Mouse (Mus musculus) lung, embryonic 14.5 days (tissue): Measurements from ENCODE around the gene Gtse1. TPM values are rescaled to one million over a fixed set of nuclear protein-coding genes. Genes with fewer than 3 reads are reported as not detected.

Experiments used
- ATAC-seq: fragments of 200-750 bp; cut with Nextera tagmentation; 2 replicates; pipeline ENCODE4 v1.8.0; 2017; ENCODE audit warnings: mild to moderate bottlenecking, moderate TSS enrichment, moderate library complexity; ENCODE audit not compliant: insufficient read depth
- DNase-seq: peaks from one replicate; pipeline ENCODE4 v3.0.0-alpha.2; 2015
- H3K27ac ChIP-seq: fragments of 300-500 bp; sonication (generic); 2 replicates; pipeline ENCODE4 v1.5.1; 2014; ENCODE audit warnings: low read depth, mild to moderate bottlenecking, moderate library complexity
- H3K27me3 ChIP-seq: fragments of 300-500 bp; sonication (generic); 2 replicates; pipeline ENCODE4 v1.6.1; 2014; ENCODE audit warnings: low read length, control low read depth; ENCODE audit not compliant: insufficient read depth
- H3K36me3 ChIP-seq: fragments of 300-500 bp; sonication (generic); 2 replicates; pipeline ENCODE4 v1.6.1; 2014; ENCODE audit warnings: control low read depth; ENCODE audit not compliant: insufficient read depth
- H3K4me1 ChIP-seq: fragments of 300-500 bp; sonication (generic); 2 replicates; pipeline ENCODE4 v1.6.1; 2014; ENCODE audit warnings: antibody characterized with exemption, control low read depth; ENCODE audit not compliant: insufficient read depth
- H3K4me2 ChIP-seq: fragments of 300-500 bp; sonication (generic); 2 replicates; pipeline ENCODE4 v1.6.1; 2014; ENCODE audit warnings: mild to moderate bottlenecking
- H3K4me3 ChIP-seq: fragments of 300-500 bp; sonication (generic); 2 replicates; pipeline ENCODE4 v1.5.1; 2014; ENCODE audit warnings: low read depth, low read length
- H3K9ac ChIP-seq: fragments of 300-500 bp; sonication (generic); 2 replicates; pipeline ENCODE4 v1.6.1; 2014
- H3K9me3 ChIP-seq: fragments of 300-500 bp; sonication (generic); 2 replicates; pipeline ENCODE4 v1.6.1; 2016; ENCODE audit warnings: low read depth, low read length, control low read depth
- CTCF ChIP-seq: IDR thresholded peaks from 2 replicates; pipeline ENCODE4 v1.5.1; 2016; ENCODE audit warnings: antibody characterized with exemption, low read depth
- WGBS: fragments of 180-500 bp; shearing (Covaris S2); extraction: QIAGEN DNeasy Blood & Tissue Kit; methylation state at CpG from one replicate; pipeline ENCODE4 v1.1.7; 2014; 5-methylcytosine and 5-hydroxymethylcytosine counted together
- polyA plus RNA-seq: library from polyadenylated mRNA; unstranded; fragments of >200 nt; fragmentation: Nextera tagmentation; extraction: Ambion mirVana; gene quantifications from 2 replicates; pipeline ENCODE4 v1.2.1, GENCODE M21; 2014

Gtse1 gene
- 35.4 and 36.2 TPM in 2 replicates for polyA plus RNA-seq

DNA sequence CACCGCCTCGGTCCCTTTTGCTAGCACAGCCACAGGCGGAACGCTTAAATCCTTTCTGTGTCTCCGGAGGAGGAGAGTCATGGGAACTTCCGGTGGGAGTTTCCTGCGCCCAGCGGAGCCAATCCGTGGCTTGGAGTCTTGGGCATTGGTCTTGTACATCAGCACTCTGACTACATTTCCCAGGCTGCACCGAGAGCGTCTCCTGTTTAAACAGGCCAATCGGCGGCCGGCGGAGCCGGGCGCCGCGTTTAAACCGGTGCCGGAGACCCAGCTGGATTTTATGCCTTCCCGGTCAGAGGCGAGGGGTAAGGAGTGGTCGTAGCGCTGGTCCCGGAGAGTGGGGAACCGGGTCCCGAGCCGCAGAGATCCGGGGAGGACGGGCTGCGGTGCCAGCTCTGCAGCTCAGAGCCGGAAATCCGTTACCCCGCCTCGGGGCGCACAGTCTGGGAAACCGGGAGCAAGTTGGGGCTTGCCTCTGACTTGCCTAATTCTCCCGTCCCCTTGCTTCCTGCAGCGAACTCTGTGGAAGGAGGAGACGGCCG is at the start of gene Gtse1:
Gene Gtse1, plus strand, starts transcription at position 256 of the 542 bp plus-strand sequence.
- H3K9ac ChIP-seq: peak within 1 kb of the TSS; percentile 71
- WGBS: under 1% methylated on average over 42 of the region's 42 CpGs
- H3K27ac ChIP-seq: peak within 1 kb of the TSS; percentile 48
- H3K4me3 ChIP-seq: peak within 1 kb of the TSS; percentile 76
- H3K4me1 ChIP-seq: peaks cover 16% of the 10 kb centered on the region
- no peaks in the 10 kb centered on the region for H3K27me3 ChIP-seq
- H3K4me2 ChIP-seq: peak within 1 kb of the TSS; percentile 89
- peak; percentile 99 for ATAC-seq
- TF ChIP-seq CTCF: no peak
- DNase-seq: peak; percentile 98
- no peaks in the 10 kb centered on the region for H3K9me3 ChIP-seq
- peaks cover 35% of the 10 kb centered on the region for H3K36me3 ChIP-seq

DNA sequence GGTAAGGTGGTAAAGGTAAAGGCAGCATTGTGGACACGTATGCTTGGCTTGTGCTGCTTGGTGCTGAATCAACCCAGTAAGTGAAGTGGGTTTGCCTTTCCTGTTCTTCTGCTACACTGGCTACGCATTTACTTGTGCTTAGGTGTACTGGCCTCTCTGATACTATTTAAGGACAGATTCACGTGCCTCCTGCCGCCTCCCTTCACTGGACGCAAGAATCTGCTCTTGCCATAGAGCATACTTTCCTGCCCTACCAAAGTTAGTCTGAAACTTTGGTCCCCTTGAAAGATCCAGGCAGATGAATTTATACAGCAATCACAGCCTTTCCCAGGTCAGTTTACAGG is 49.1 kb upstream of the Gtse1 start:
- Histone ChIP-seq H3K36me3 (no peaks in the 10 kb centered on the region), H3K9me3 (no peaks in the 10 kb centered on the region), H3K4me2 (peak overlapping the region; percentile 88), H3K27ac (no peak overlapping the region), H3K27me3 (no peaks in the 10 kb centered on the region), H3K4me1 (peaks cover 8% of the 10 kb centered on the region), H3K4me3 (peak overlapping the region; percentile 81), H3K9ac (peak overlapping the region; percentile 23; the same call in 1 of the 2 replicates)
- ATAC-seq: no peak
- no peak for DNase-seq
- WGBS: 69% methylated on average over 5 of the region's 5 CpGs
- no peak for TF ChIP-seq CTCF

DNA sequence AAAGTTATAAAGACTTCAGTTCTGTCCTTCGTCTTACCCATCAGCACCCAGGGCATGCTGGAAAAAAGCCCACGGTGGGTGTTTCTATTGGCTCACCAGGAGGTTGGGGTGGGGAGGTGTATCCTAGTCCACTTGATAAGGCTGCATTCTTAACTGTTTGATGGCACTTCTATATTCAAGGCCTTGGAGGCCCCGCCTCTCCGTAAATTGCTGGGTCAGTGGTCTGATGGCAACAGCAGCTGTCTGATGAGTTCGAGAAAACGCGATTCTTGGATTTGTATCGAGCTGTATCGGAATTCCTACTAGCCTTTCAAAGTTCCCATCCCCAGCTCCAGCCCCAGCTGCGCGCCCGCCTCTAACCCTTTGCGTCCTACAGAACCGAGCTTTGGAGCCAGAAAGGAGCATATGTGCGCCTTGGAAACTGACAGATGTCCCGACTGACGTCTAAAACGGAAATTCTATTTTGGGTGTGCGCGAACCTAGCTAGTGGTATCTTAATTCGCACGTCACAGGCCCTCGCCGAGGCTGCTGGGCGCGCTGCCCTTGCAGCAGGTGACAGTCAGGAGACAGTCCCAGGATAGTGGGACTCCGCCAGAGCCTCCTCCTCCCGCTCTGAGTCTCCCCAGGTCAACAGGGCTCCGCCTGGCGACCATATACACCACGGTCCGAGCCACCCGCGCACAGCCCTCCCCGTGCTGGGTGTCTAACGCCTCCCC is 48.6 kb upstream of the Gtse1 start:
- Histone ChIP-seq H3K9ac (peak overlapping the region; percentile 82), H3K4me1 (peaks cover 8% of the 10 kb centered on the region), H3K27me3 (no peaks in the 10 kb centered on the region), H3K9me3 (no peaks in the 10 kb centered on the region), H3K27ac (peak overlapping the region; percentile 75), H3K36me3 (no peaks in the 10 kb centered on the region), H3K4me3 (peak overlapping the region; percentile 81), H3K4me2 (peak overlapping the region; percentile 88)
- ATAC-seq: peak; percentile 91
- peak; percentile 32 for TF ChIP-seq CTCF
- DNase-seq: peak; percentile 68
- WGBS: 3% methylated on average over 36 of the region's 36 CpGs

DNA sequence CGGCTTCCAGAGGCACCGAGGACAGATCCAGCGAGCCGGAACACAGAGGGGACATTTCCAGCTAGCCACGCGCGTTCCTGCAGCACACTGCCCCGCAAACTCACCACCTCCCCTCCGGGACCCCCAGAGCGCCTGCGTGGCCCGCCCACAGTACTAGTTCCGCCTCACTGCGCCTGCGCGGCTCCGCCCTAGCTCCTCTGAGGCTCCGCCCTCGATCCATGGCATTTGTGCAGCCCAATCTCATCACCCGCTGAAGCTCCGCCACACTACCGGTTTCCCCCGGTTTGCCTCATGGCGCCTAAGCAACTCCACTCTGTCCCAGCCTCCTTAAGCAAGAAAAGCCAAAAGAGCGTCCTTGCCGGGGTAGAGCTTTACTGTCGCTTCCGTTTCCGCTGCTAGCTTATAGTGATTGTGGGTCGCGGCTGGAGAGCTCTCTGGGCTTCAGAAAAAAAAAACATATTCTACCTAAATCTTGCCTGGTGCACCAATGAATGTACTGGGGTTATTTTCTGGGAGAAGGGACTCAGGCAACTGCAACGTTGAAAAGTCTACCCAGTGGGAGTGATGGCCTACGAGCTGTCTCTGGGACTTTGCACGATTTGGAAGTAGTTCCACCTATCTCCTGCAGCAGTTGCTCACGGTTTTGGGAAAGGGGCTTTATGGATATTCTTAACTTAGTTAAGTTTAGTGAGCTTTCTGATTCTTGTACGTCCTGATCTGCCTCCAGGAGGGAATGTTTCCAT is 47.8 kb upstream of the Gtse1 start, which contains the start of gene Cdpf1:
Gene Cdpf1, minus strand, starts transcription at position 163 of the 743 bp plus-strand sequence.
- peaks cover 8% of the 10 kb centered on the region for H3K4me1 ChIP-seq
- DNase-seq: peak; percentile 99
- H3K27me3 ChIP-seq: no peaks in the 10 kb centered on the region
- peak within 1 kb of the TSS; percentile 88 for H3K4me2 ChIP-seq
- peak within 1 kb of the TSS; percentile 75 for H3K27ac ChIP-seq
- ATAC-seq: peak; percentile 96
- 3% methylated on average over 36 of the region's 36 CpGs for WGBS
- no peak for TF ChIP-seq CTCF
- H3K9ac ChIP-seq: peak within 1 kb of the TSS; percentile 82
- peak within 1 kb of the TSS; percentile 81 for H3K4me3 ChIP-seq
- no peaks in the 10 kb centered on the region for H3K36me3 ChIP-seq
- no peaks in the 10 kb centered on the region for H3K9me3 ChIP-seq

DNA sequence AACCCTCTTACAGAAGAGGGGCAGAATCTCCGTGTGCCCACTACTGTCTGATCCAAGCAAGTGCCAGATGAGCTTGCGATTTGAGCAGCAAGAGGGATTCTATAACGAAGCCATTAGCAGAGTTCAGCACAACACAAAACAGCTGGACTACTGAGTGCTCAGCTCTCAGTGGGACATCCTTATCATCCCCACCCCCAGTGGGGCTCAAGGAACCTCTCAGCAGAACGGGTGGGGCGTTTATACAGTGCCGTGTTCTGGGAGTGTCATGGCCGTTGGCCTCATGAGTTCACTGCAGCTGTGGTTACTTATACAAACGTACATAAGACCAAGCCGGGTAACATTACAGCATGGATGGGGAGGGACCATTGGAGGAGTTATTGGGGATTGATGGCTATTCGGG is 46.1 kb upstream of the Gtse1 start:
- no peak overlapping the region for H3K4me2 ChIP-seq
- no peaks in the 10 kb centered on the region for H3K36me3 ChIP-seq
- no peak for TF ChIP-seq CTCF
- no peaks in the 10 kb centered on the region for H3K27me3 ChIP-seq
- H3K4me3 ChIP-seq: no peak overlapping the region
- ATAC-seq: no peak
- H3K27ac ChIP-seq: no peak overlapping the region
- WGBS: 51% methylated on average over 10 of the region's 10 CpGs
- no peak overlapping the region for H3K9ac ChIP-seq
- DNase-seq: no peak
- H3K4me1 ChIP-seq: peaks cover 8% of the 10 kb centered on the region
- H3K9me3 ChIP-seq: no peaks in the 10 kb centered on the region; the same call in 1 of the 2 replicates

DNA sequence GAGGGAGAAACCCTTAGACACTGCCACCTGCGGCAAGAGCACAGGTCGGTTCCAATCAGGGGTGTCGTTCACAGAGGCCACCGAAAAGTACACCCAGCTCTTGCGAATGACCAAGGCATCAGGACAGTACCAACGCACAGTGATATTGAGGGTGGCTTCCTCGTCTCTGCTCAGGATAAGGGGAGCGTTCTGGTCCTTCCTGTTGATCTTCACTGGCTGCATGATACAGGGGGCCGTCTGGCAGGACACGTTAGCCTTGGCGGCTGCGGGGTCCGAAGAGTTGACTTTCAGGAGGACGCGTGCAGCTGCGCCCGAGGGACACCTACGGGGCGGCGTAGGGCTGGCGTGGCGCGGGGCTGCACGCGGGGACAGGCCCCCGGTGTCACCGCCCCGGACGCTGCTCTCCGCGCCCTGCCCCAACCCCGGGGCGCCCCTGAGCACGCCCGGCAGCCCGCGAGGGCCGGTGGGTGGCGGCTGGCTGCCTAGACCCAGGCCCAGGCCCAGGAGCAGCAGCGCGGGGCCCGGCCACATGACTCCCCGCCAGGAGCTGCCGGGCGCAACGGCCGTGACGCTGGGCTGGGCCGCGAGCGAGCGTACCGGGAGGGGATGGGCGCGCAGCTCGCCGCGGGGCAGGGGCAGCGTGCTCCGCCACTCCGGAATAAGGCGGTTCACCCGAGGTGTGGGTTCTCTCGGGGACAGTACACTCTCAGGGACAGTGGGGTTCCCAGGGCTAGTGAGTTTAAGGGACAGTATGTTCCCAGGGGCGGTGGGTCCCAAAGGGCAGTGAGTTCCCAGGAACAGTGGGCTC is 38.1 kb upstream of the Gtse1 start, which contains the start of gene Pkdrej:
Gene Pkdrej, minus strand, starts transcription at position 532 of the 808 bp plus-strand sequence.
- Histone ChIP-seq H3K9me3 (no peaks in the 10 kb centered on the region; the same call in 1 of the 2 replicates), H3K4me2 (peak within 1 kb of the TSS; percentile 95), H3K9ac (peak within 1 kb of the TSS; percentile 71), H3K36me3 (no peaks in the 10 kb centered on the region), H3K4me3 (peak within 1 kb of the TSS; percentile 49), H3K27me3 (peaks cover 12% of the 10 kb centered on the region), H3K4me1 (no peaks in the 10 kb centered on the region), H3K27ac (no peak within 1 kb of the TSS)
- WGBS: 2% methylated on average over 65 of the region's 65 CpGs
- TF ChIP-seq CTCF: no peak
- DNase-seq (peak; percentile 66), ATAC-seq (peak; percentile 84)
